In genomic region chr12:98569380-98569779, GRCm38 (mm10) we compare ENCODE assay signal across 32 mouse cellular contexts. TPM values are rescaled to one million over a fixed set of nuclear protein-coding genes. Genes with fewer than 3 reads are reported as not detected.
A peak's percentile ranks its signal among the peaks of the same experiment; 100 is the strongest.
DNase-seq lines count a peak whose midpoint lies in the region; ATAC-seq and TF ChIP-seq lines count a peak whose summit lies in the region.
"Had no signal": no experiment of that assay in that cellular context is flagged by ENCODE, and none has a peak within 500 bp of the region (broad histone marks: within the 10 kb centered on the region; RNA-seq: fewer than 3 reads in every experiment).

No protein-coding gene starts in this region.

- no peaks in the 10 kb centered on the region for H3K27me3 ChIP-seq in forebrain, embryonic 12.5 days
- no peaks in the 10 kb centered on the region for H3K27me3 ChIP-seq in forebrain, embryonic 11.5 days (ENCODE audit: control insufficient read depth, insufficient read depth, low read length)
- H3K27me3 ChIP-seq in midbrain, embryonic 15.5 days (replicated peaks), result no peaks in the 10 kb centered on the region
- H3K27me3 ChIP-seq in midbrain, postnatal 0 days (ENCODE audit: insufficient read depth, low read length), result no peaks in the 10 kb centered on the region
- no peaks in the 10 kb centered on the region for H3K27me3 ChIP-seq in hindbrain, embryonic 16.5 days (replicated peaks; ENCODE audit: control insufficient read depth, insufficient read depth, low read length)
- H3K27me3 ChIP-seq: hindbrain, embryonic 13.5 days; midbrain, embryonic 12.5 days; neural tube, embryonic 12.5 days; Patski had no signal

- no peak overlapping the region for H3K4me3 ChIP-seq in forebrain, embryonic 12.5 days (replicated peaks)
- no peak overlapping the region for H3K4me3 ChIP-seq in forebrain, embryonic 11.5 days (ENCODE audit: low read depth, low read length)
- no peak overlapping the region for H3K4me3 ChIP-seq in midbrain, embryonic 15.5 days
- no peak overlapping the region for H3K4me3 ChIP-seq in midbrain, postnatal 0 days (ENCODE audit: low read depth, low read length)
- H3K4me3 ChIP-seq in hindbrain, embryonic 16.5 days (ENCODE audit: low read length), result no peak overlapping the region
- H3K4me3 ChIP-seq: hindbrain, embryonic 13.5 days; limb, embryonic 10.5 days; limb, embryonic 15.5 days; liver, embryonic 13.5 days; midbrain, embryonic 12.5 days; myocyte; neural tube, embryonic 12.5 days had no signal

- no peak for TF ChIP-seq CTCF in midbrain, postnatal 0 days (IDR thresholded peaks at IDR 0.05)

- H3K4me2 ChIP-seq in forebrain, embryonic 12.5 days, result peak overlapping the region; percentile 15; the same call in 1 of the 2 replicates
- H3K4me2 ChIP-seq in forebrain, embryonic 11.5 days (ENCODE audit: low read depth, low read length, severe bottlenecking), result no peak overlapping the region
- H3K4me2 ChIP-seq in midbrain, embryonic 15.5 days, result 0 out of 2 replicates have a peak overlapping the region, but pooled peaks have one; percentile 2
- no peak overlapping the region for H3K4me2 ChIP-seq in midbrain, postnatal 0 days (ENCODE audit: low read depth, low read length, poor library complexity, severe bottlenecking)
- no peak overlapping the region for H3K4me2 ChIP-seq in hindbrain, embryonic 16.5 days (ENCODE audit: low read length)
- H3K4me2 ChIP-seq: heart, embryonic 11.5 days; hindbrain, embryonic 13.5 days; limb, embryonic 15.5 days; liver, embryonic 13.5 days; neural tube, embryonic 12.5 days had no signal

- DNase-seq in forebrain, embryonic 11.5 days (ENCODE audit: low spot score), result no peak
- DNase-seq in midbrain, postnatal 0 days (ENCODE audit: low spot score), result no peak
- no peak for DNase-seq in gastrocnemius, adult 18-20 months (ENCODE audit: low spot score)
- DNase-seq: adrenal gland, postnatal 14 days; cerebellum, adult 11 months; cerebellum, postnatal 25 days; gastrocnemius, postnatal 14 days; heart, adult 18-20 months; heart, postnatal 36 days; kidney, postnatal 10 days; layer of hippocampus, postnatal 36 days; liver, embryonic 13.5 days; lung, adult 18-20 months; lung, postnatal 4 days; right cerebral cortex, adult 18-20 months; thymus, adult 2 months; thymus, postnatal 36 days had no signal

- peaks cover 78% of the 10 kb centered on the region for H3K4me1 ChIP-seq in forebrain, embryonic 12.5 days
- peaks cover 26% of the 10 kb centered on the region for H3K4me1 ChIP-seq in forebrain, embryonic 11.5 days (replicated peaks; ENCODE audit: control insufficient read depth, insufficient read depth, low read length)
- H3K4me1 ChIP-seq in midbrain, embryonic 15.5 days, result peaks cover 79% of the 10 kb centered on the region
- peaks cover 20% of the 10 kb centered on the region; the same call in 1 of the 2 replicates for H3K4me1 ChIP-seq in midbrain, postnatal 0 days (ENCODE audit: insufficient read depth, low read length)
- H3K4me1 ChIP-seq in hindbrain, embryonic 16.5 days (ENCODE audit: control insufficient read depth, insufficient read depth, low read depth, low read length), result peaks cover 30% of the 10 kb centered on the region
- H3K4me1 ChIP-seq: liver, embryonic 13.5 days had no signal

- no peak for ATAC-seq in forebrain, embryonic 12.5 days (ENCODE audit: low FRiP score)
- ATAC-seq in forebrain, embryonic 11.5 days (replicated peaks; ENCODE audit: low FRiP score), result no peak
- no peak for ATAC-seq in midbrain, embryonic 15.5 days (replicated peaks)
- ATAC-seq in midbrain, postnatal 0 days (ENCODE audit: low FRiP score), result no peak
- ATAC-seq in megakaryocyte, adult 5-6 weeks (ENCODE audit: poor library complexity, severe bottlenecking), result peak; percentile 65
- ATAC-seq in hindbrain, embryonic 16.5 days, result no peak
- ATAC-seq: intestine, postnatal 0 days; lung, postnatal 0 days; Patski had no signal

- H3K27ac ChIP-seq in forebrain, embryonic 12.5 days, result no peak overlapping the region
- no peak overlapping the region for H3K27ac ChIP-seq in forebrain, embryonic 11.5 days (ENCODE audit: low read depth, low read length)
- H3K27ac ChIP-seq in midbrain, embryonic 15.5 days, result no peak overlapping the region
- no peak overlapping the region for H3K27ac ChIP-seq in midbrain, postnatal 0 days (ENCODE audit: low read depth, low read length)
- H3K27ac ChIP-seq in hindbrain, embryonic 16.5 days (ENCODE audit: low read depth, low read length), result no peak overlapping the region
- H3K27ac ChIP-seq: hindbrain, embryonic 13.5 days; limb, embryonic 10.5 days; limb, embryonic 15.5 days; liver, embryonic 13.5 days; midbrain, embryonic 12.5 days; neural tube, embryonic 12.5 days had no signal

- no peaks in the 10 kb centered on the region; the same call in 1 of the 2 replicates for H3K36me3 ChIP-seq in forebrain, embryonic 12.5 days (replicated peaks)
- no peaks in the 10 kb centered on the region for H3K36me3 ChIP-seq in forebrain, embryonic 11.5 days (ENCODE audit: control insufficient read depth, insufficient read depth, low read length)
- no peaks in the 10 kb centered on the region for H3K36me3 ChIP-seq in midbrain, embryonic 15.5 days (replicated peaks)
- H3K36me3 ChIP-seq in midbrain, postnatal 0 days (ENCODE audit: insufficient read depth, low read length), result no peaks in the 10 kb centered on the region
- no peaks in the 10 kb centered on the region for H3K36me3 ChIP-seq in hindbrain, embryonic 16.5 days (ENCODE audit: control insufficient read depth, insufficient read depth, low read length)
- H3K36me3 ChIP-seq: hindbrain, embryonic 13.5 days; limb, embryonic 10.5 days; limb, embryonic 15.5 days; liver, embryonic 13.5 days; midbrain, embryonic 12.5 days; neural tube, embryonic 12.5 days had no signal

- H3K9ac ChIP-seq in forebrain, embryonic 12.5 days, result no peak overlapping the region
- no peak overlapping the region for H3K9ac ChIP-seq in forebrain, embryonic 11.5 days (ENCODE audit: low read length)
- H3K9ac ChIP-seq in midbrain, embryonic 15.5 days, result no peak overlapping the region
- no peak overlapping the region for H3K9ac ChIP-seq in midbrain, postnatal 0 days (replicated peaks; ENCODE audit: low read length, poor library complexity, severe bottlenecking)
- no peak overlapping the region for H3K9ac ChIP-seq in hindbrain, embryonic 16.5 days (ENCODE audit: low read depth, low read length)
- H3K9ac ChIP-seq: hindbrain, embryonic 13.5 days; limb, embryonic 15.5 days; liver, embryonic 13.5 days; midbrain, embryonic 12.5 days; neural tube, embryonic 12.5 days had no signal

- H3K9me3 ChIP-seq in forebrain, embryonic 12.5 days, result no peaks in the 10 kb centered on the region
- H3K9me3 ChIP-seq in forebrain, embryonic 11.5 days (ENCODE audit: control insufficient read depth, low read length), result no peaks in the 10 kb centered on the region
- H3K9me3 ChIP-seq in midbrain, embryonic 15.5 days, result no peaks in the 10 kb centered on the region
- no peaks in the 10 kb centered on the region for H3K9me3 ChIP-seq in midbrain, postnatal 0 days (ENCODE audit: low read length)
- H3K9me3 ChIP-seq in hindbrain, embryonic 16.5 days (ENCODE audit: control insufficient read depth, low read length), result no peaks in the 10 kb centered on the region
- H3K9me3 ChIP-seq: hindbrain, embryonic 13.5 days; limb, embryonic 10.5 days; limb, embryonic 15.5 days; liver, embryonic 13.5 days; midbrain, embryonic 12.5 days; neural tube, embryonic 12.5 days had no signal

- 87% methylated on average over 6 of the region's 6 CpGs for WGBS in forebrain, embryonic 12.5 days
- 83% methylated on average over 6 of the region's 6 CpGs for WGBS in forebrain, embryonic 11.5 days
- 84% methylated on average over 6 of the region's 6 CpGs for WGBS in midbrain, embryonic 15.5 days
- 77% methylated on average over 6 of the region's 6 CpGs for WGBS in midbrain, postnatal 0 days
- 86% methylated on average over 6 of the region's 6 CpGs for WGBS in hindbrain, embryonic 16.5 days

RNA-seq across cellular contexts. Expression of gene Kcnk10, which starts 8.7 kb away (rescaled TPM):
- 47.6 and 53.8 TPM in 2 replicates for polyA plus RNA-seq in forebrain, embryonic 12.5 days (2016; fragmentation: Nextera tagmentation; extraction: Ambion mirVana)
- 38.5 and 39.2 TPM in 2 replicates for polyA plus RNA-seq in forebrain, embryonic 11.5 days (2014; fragmentation: Nextera tagmentation; extraction: Ambion mirVana)
- 44.7 and 50.8 TPM in 2 replicates for polyA plus RNA-seq in midbrain, embryonic 15.5 days (2015; fragmentation: Nextera tagmentation; extraction: Ambion mirVana)
- 56.6 and 62.6 TPM in 2 replicates for total RNA-seq in midbrain, postnatal 0 days (2014; rRNA removed)
- 33.0 and 37.4 TPM in 2 replicates for polyA plus RNA-seq in midbrain, postnatal 0 days (2015; fragmentation: Nextera tagmentation; extraction: Ambion mirVana)
- 0.33 TPM in 1 of 2 replicates, not detected in the other for total RNA-seq in megakaryocyte, adult 5-6 weeks (2015)
- 0.11 and 0.37 TPM in 2 replicates for total RNA-seq in megakaryocyte, adult 5-6 weeks (2017)
- 33.9 and 35.0 TPM in 2 replicates for polyA plus RNA-seq in hindbrain, embryonic 16.5 days (2015; fragmentation: Nextera tagmentation; extraction: Ambion mirVana)
- total RNA-seq in gastrocnemius, adult 18-20 months (2021), result not detected
- total RNA-seq: MEL had no signal
- polyA plus RNA-seq: liver, embryonic 13.5 days; myocyte had no signal

RNA-seq across cellular contexts. Expression of gene Spata7, which starts 58.6 kb away (rescaled TPM):
- polyA plus RNA-seq in forebrain, embryonic 12.5 days (2016; fragmentation: Nextera tagmentation; extraction: Ambion mirVana), result 24.8 and 25.8 TPM in 2 replicates
- 26.0 and 26.6 TPM in 2 replicates for polyA plus RNA-seq in forebrain, embryonic 11.5 days (2014; fragmentation: Nextera tagmentation; extraction: Ambion mirVana)
- polyA plus RNA-seq in midbrain, embryonic 15.5 days (2015; fragmentation: Nextera tagmentation; extraction: Ambion mirVana), result 32.0 and 34.4 TPM in 2 replicates
- total RNA-seq in midbrain, postnatal 0 days (2014; rRNA removed), result 29.2 and 41.6 TPM in 2 replicates
- 34.2 and 38.2 TPM in 2 replicates for polyA plus RNA-seq in midbrain, postnatal 0 days (2015; fragmentation: Nextera tagmentation; extraction: Ambion mirVana)
- 1.9 and 3.4 TPM in 2 replicates for total RNA-seq in megakaryocyte, adult 5-6 weeks (2015)
- total RNA-seq in megakaryocyte, adult 5-6 weeks (2017), result 2.0 and 3.2 TPM in 2 replicates
- 30.9 and 35.9 TPM in 2 replicates for polyA plus RNA-seq in hindbrain, embryonic 16.5 days (2015; fragmentation: Nextera tagmentation; extraction: Ambion mirVana)
- total RNA-seq in gastrocnemius, adult 18-20 months (2021), result 1 to 10 TPM; 3.0 to 3.4 TPM

Comparison
In these comparisons a context has a peak if more than half of its experiments do, and no peak if none do; other contexts are left out.
1. H3K4me2 ChIP-seq: peak in forebrain, embryonic 12.5 days (single experiment) and midbrain, embryonic 15.5 days (single experiment); none in forebrain, embryonic 11.5 days (single experiment), midbrain, postnatal 0 days (single experiment) and hindbrain, embryonic 16.5 days (single experiment).